Mouse (Mus musculus) layer of hippocampus, postnatal 14 days (tissue): Measurements from ENCODE around the gene Ddah1. TPM values are rescaled to one million over a fixed set of nuclear protein-coding genes. Genes with fewer than 3 reads are reported as not detected.

Experiments used
- DNase-seq, 2 experiments: peaks; one replicate each; pipeline ENCODE4 v3.0.0; 2021 to 2022; ENCODE audit warnings: low spot score in 2 of 2, mixed read lengths in 1 of 2
- total RNA-seq, 2 experiments: library from RNA; stranded (reverse); gene quantifications; 2 replicates each; pipeline ENCODE4 v1.2.3; 2021

The Ddah1 gene
- total RNA-seq, 2 experiments from 2014 or later: 62.6 to 72.2 TPM

DNA sequence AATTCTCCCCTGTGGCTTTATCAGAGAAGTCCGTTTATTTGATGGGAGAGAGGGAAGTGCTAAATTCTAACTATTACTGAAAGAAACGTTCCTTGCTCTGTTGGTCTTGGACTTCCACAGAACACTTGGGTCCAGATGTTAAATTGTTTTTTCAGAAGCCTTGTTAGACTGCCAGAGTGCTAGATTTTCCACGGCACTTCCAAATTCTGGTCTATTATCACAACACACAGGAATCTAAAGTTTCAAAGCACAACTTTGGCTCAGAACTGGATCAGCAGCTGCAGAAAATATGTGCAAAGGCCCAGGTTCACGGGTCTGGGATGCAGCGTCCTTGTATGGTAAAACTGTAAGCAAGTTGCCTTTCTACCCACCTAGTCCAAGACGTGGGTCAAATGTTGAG, 43.6 kb downstream of the Ddah1 start:
- no peak for DNase-seq

DNA sequence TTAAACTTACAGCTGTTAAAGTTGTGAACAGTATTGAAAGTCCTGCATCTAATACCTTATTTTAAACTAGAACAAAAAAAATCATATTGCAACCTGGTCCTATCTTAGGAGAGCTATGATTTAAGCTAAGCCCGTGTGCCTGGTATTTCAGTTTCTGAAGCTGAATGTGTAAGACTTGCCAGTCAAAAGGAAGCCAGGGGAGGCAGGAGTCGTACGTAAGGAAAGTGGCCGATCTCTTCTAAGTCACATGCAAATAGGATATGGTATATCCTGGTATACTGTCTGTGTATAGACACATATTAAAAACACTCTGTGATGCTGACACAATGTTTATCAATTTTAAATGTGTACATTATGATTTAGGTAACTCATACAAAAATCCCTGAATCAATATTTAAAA, 47.4 kb downstream of the Ddah1 start:
- DNase-seq: no peak

DNA sequence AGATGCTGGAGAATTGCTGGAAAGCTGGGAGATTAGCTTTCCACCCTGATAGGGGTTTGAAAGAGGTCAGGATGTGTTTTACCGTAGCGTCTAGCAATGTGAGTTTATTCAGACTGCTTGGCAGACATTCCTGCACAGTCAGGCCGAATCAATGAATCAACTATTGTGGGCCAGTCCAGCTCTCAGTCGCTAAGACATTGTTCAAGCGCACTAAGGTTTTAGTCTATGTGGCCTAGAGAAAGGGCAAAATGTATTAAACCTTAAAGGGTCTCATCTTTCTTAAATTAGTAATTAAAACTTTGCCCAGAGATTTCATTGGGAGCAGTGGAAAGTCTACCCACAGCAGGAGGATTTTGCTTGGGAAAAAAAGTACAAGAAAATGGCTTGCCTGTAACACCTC, 48.0 kb downstream of the Ddah1 start:
- peak in 1 of 2 experiments; percentile 36 for DNase-seq

DNA sequence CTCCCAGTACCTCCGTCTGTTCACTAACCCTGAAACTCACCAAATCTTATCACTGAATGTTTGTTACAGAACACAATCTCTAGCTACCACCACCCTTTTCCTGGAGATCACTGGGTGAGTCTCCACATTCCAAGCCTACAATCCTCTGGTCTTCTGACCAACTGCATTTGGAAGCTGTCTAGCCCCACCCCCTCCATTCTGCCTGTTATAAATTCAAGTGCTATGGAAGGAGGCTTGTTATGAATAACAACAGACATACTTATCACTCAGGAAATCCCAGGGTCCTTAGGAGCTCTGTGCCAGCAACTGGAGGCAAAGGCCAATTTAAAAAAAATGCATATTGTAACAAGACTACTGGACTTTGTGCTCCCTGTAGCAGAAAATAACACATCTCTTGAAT, 58.3 kb downstream of the Ddah1 start:
- DNase-seq: no peak

DNA sequence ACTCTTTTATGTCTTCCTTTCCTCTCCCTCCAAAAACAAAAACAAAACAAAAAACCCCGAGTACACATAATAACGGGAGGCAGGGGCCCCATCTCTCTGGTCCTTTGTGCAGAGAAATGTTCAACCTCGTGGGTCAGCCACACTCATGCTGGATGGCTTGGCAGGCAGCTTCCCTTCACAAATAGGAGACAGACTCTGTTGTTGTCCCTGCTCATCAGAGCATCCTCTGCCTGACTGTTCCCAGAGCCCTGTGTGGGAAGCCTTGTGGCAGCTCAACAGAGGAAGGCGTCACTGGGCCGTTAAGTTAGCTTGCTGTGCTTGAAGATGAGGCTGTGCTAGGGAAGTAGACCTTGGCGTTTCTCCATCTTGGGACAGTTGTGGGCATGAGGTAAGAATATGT, 58.8 kb downstream of the Ddah1 start:
- DNase-seq: peak in 1 of 2 experiments; percentile 17

DNA sequence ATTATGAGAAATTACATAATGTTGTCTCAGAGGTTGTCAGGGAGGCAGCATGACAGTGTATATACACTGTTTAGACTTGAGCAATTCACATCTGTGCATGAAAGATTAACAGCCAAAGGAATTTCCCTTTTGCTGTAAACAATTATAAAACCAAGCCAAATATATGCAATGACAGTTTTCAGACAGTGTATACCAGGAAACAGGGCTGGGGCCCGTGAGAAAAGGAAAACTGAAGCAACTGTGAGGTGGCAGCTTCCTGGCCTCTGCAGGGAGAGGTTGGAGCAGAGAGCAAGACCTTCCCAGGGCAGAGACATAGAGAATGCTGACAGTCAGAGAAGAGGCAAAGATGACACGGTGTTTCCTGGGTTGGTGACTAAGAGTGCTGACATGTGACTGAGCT, 62.0 kb downstream of the Ddah1 start:
- DNase-seq: no peak

DNA sequence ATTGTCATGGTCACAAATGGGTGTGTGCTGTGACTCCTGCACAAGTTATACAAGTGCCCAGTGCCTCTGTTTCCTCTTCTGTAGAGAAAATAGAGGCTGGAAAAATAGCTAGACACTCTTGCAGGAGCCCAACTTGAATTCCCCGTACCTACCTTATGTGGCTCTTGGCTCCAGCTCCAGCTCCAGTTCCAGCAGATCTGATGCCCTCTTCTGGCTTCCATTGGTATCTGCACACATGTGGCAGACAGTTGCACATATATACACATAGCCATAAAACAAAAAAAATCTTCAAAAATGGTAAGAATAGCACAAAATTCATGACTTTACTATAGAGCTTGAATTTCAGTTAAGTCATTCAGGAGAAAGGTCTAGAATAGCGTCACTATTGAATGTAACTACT, 62.5 kb downstream of the Ddah1 start:
- no peak for DNase-seq

DNA sequence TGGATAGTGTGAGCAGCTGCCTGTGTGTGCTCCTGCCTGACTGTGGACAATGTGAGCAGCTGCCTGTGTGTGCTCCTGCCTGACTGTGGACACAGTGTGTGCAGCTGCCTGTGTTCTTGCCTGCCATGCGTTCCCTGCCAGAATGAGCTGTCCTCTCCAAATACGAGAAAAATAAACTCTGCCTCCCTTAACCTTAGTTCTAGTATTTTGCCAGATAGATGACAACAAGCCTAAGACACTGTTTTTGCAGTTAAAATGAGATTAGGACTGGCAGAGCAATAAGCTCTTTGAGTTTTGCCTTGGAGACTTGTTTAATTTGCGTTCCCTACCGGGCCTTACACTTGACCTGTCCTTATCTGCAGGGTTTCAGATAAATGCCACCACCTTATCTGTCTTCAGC, 63.7 kb downstream of the Ddah1 start:
- DNase-seq: no peak

DNA sequence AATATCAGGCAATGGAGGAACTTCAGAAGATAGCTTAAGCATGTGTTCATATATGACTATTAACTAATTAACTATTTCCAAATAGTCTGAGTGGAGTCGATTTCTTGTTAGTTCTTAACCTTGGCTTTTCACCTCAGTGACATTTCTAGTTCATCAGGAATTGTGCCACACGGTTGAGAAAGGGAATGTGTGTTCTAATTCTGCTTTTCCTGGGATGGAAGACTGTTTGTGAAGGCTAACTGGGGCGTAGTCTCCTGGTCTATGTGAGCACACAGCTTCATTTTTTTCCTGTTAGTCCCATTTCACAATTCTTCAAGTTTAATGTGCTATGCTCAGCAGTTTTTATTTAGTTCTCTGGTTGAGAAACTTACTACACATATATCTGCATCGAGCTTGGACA, 65.2 kb downstream of the Ddah1 start:
- DNase-seq: no peak

DNA sequence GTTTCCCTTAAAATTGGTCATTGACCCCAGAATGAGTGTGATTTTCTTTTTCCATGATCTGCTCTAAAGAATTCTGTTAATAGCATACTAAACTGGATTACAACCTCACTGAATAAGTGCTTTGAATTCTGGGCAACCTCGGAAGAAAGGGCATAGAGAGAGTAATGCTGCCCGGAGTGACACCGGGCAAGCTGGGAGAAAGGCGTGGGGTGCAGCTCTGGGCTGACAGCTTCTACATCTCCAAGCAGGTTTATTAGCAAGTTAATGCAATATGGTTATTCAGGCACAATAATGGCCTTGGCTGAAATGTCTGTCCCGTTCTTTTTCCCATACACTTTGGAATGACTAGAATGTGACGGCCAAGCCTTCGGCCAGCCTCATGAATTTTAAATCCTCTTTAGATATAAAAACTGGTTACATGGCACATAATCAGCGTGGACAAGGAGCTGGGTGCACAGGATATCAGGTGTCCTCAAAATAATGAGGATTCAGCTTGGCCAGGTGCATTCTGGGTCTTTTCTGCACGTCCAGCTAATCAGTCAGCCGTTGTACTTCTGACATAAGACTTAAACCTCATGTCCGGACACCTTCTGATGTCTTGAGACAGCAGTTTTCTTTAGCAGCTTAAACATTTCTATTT, 67.1 kb downstream of the Ddah1 start:
- DNase-seq: no peak

DNA sequence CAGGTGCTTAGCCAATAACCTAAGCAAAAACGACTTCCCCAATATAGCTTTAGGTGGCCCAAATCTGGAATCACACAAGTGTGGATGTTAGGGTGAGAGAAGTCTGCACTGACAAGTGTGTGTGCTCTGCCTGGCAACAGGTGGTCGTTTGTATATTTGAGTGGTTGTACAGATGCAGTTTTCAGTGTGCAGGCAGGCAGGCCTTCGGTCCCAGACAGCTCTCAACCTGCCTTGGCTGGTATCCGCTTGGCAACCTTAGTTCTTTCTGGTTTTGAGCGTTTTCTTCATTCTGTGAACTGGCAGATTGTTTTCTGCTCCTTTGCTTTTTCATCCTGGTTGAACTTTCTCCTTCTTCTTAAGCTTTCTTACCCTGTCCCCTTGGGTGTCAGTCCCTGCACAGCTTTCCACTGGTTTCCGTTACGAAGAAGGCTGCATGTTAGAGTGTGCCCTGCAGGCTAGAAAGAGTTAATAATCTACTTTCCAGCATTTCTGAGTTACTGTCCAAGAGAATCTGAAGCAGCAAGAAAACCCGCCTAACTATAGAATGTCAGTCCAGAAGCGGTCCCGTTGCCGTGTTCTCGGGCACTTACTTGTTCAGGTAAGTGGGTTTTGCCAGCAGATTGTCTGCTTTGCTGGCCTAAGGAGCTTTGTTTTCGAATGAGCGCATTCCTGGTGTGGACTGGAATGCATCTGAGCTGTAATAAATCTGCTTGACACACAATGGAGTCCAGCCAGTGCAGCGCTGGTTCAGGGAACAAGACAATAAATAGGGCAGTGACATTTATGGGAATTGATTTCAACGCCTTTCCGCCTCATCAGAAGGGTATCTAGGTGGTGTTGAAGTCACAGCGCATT, 68.9 kb downstream of the Ddah1 start:
- no peak for DNase-seq

DNA sequence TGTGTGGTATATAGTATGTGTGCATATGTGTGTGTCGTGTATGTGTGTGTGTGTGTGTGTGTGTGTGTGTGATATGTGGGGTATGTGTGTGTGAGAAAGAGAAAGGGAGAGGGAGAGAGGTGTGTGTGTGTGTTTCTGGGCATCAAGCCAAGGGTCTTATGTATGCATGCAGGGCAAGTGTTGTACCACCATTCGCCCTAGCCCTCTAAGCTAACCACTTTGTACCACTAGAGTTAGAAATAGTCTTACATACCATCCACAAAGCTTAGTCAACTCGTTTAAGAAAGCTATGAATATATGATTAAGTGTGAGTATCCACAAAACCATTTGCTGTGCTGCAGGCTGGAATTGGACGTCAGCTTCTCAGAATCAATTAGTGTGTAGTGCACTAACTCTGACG, 70.4 kb downstream of the Ddah1 start:
- no peak for DNase-seq

DNA sequence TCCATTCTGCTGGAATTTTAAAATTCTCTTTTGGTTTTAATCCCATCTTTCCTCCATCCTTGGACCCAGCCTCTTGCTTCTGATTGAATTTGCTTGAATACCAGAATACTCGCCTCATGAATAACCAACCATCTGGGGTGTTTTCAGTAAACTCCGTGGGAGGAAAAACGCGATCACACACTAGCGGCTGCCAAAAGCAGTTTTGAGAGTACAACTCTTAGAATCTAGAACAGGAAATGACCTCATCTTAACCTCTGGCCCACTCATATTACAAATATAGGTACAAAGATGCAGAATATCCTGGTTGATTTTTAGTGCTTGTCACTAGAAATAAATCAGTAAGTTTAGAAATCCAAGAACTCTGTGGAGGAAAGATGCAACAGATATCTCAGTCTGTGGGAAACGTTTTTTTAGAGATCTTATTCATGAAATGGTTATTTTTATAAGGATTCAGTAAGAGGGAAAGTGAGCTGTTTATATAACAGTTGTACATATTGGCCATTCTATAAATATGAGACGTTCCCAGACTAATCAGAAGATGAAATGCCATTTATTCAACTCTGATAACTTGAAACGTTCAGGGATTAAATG, 75.6 kb downstream of the Ddah1 start:
- peak in 1 of 2 experiments; percentile 71 for DNase-seq

DNA sequence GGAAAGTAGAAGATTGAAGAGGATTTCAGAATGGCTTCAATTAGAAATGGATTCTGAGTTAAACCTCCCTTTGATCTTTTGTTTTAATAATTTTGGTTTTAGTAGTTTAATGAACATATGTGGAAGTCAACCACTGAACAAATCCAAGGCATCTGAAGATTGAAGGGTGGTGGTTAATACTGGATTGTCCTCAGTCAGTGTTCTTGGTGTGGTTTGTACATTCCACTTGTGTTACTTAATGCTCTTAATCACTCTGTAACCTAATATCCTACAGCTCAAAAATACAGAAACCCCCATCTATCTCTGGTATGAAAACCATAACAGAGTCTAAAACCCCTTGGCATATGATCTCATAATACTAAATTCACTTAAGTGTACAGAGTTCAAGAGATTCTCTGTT, 79.8 kb downstream of the Ddah1 start:
- no peak for DNase-seq

DNA sequence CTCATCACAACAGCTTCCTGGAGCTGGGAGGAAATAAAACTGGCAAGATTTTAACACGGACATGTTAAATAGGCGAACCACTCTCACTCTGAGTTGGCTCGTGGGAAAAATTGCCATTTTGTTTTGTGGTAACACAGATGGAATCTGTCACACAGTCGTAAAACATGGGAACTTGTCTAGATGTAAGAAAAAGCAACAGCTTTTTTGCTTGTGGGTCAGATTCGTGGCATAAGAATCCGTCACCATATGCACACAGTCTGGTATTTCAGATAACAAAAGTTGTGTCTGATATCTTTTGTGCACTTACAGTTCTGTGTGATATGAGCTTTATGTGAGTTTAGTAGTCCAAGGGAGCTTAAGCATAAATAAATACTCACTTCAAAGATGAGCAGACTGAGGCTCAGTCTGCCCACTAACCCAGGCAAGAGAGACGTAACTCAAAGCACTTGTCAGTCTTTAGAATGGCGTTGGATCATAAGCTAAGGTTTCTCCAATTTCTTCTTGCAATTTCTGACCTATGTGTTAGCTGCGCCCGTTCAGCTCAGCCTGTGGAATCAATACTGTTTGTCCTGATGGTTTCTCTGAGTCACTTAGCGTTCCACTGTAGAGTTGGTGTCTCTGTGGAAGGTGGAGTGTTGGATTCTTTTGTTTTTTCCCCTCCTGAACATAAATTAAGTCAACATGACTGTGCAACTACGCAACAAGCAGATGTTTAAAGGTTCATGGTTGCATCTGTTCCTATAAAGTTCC, 83.7 kb downstream of the Ddah1 start:
- no peak for DNase-seq

DNA sequence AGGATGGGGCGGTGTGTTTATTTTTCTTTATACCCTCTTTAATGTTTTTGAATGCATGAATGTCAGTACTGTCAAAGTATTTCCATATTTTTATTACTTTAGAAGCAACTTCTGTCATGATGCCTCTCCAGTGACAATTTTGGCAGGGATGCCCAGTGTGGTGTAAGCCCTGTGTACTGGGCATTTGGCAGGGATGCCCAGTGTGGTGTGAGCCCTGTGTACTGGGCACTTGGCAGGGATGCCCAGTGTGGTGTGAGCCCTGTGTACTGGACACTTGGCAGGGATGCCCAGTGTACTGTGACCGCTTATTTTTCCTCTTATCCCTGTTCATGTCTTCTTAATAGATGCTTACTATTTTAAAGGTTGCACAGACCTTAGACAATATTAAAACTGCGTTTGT, 85.4 kb downstream of the Ddah1 start:
- no peak for DNase-seq

DNA sequence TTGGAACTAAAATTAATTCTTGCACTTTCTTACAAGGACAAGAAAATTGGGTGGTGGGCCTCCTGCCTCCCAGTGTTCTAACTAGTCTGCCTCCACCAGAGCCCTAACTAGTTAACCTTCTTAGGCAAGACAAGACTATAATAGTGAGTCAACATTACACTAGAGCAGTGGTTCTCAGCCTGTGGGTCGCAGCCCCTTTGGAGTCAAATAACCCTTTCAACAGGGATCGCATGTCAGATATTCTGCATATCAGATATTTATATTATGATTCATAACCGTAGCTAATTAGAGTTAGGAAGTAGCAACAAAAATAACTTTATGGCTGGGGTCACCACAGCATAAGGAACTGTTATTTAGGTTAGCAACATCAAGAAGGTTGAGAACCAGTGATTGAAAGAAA, 86.4 kb downstream of the Ddah1 start:
- DNase-seq: no peak

DNA sequence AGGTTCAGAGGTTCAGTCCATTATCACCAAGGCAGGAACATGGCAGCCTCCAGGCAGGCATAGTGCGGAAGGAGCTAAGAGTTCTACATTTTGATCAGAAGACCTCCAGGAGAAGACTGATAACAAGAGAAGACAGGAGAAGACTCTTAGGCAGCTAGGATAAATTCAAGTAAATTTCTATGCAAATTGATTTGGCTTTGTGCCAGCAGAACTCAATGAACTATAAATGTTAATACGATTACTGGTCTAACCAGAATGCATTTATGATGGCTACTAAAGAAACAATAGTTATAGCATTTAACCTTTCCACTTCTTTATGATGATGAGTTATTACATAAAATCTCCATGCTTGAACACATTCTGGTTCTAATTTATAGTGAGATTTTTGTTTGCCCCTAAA, 87.8 kb downstream of the Ddah1 start:
- DNase-seq: no peak

DNA sequence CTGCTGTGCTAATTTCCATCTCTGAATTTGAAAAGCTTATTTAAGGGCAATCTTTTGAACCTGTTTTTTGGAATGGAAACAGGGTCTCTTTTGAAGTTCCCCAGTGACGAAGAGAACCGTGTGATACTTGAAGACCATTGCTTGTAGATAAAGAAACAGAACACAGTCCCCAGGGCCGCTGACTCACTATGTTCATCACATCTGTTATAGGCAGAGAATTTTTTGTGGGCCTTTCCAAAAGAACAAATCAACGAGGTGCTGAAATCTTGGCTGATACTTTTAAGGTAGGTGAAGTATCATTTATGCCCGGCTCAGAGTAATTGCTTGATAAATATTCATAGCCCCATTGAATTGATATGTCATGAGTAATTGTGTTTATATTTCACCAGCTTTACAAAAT, 93.6 kb downstream of the Ddah1 start:
- DNase-seq: no peak

DNA sequence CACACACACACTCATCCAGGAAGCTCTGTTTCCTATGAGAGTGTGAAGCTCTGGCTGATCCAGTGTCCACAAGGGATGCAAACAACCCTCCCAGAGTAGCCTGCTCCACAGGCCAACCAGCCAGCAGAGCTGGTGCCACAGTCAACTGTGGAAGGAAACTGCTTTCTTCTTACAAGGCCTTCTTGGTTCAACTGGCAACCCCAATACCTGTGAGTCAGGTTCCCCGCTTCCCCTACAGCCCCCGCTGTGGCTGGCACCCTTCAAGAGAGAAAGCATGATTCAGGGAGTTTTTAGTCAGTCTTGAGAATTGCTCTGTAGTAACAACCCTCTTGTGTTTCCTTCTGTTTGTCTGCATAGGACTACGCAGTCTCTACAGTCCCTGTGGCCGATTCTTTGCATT, 94.3 kb downstream of the Ddah1 start:
- no peak for DNase-seq

DNA sequence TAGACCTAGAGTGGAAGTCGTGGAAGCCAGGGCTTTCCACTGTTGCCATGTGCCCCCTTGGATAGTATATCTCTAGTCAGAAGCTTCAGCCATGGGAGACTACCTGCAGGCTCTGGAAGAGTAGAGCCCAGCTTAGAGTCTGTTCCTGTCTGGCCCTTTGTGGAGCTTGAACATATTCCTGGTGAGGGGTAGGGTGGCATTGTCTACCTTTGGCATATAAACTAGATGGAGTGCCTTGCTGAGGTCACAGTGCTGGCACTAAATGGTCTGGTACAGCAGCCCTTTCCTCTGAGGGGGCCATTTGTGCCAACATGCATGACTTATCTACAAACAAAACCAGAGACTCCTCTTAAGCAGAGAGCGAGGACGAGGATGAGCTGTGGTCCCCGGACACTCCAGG, 95.2 kb downstream of the Ddah1 start:
- DNase-seq: no peak

DNA sequence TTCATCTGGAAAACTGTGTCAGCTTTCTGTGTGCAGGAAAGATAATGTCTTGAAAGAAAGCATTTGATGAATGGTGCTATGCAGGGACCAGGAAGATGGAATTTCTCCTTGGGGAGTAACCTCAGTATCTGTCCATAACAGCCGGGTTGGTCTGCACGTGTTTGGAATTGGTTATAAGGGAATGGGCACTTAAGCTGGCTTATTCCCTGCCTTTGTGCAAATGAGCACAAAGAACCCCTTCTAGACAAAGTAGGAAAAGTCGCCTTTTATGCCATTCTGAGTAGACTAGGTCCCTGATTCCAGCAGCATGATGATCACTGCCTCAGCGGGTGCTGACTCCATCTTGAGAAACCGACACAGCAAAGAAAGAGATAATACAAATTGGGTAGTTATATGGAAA, 96.0 kb downstream of the Ddah1 start:
- DNase-seq: no peak
